Mouse (Mus musculus): ENCODE data around the gene Efna5.

GRCm38 (mm10) chr17:62745286-62745685, 135.8 kb downstream of the Efna5 start:
- TF ChIP-seq CTCF (IDR thresholded peaks at IDR 0.05; ENCODE audit: borderline replicate concordance, control insufficient read depth, extremely low read depth, insufficient read depth, low read length, poor library complexity) (no peak), POLR2A (IDR thresholded peaks at IDR 0.05; ENCODE audit: control insufficient read depth, extremely low read depth, insufficient read depth, low read length, poor library complexity) (no peak)
